ENCODE assay signal across 8 mouse cellular contexts in genomic region chr15:80083276-80083731, GRCm38 (mm10). TPM values are rescaled to one million over a fixed set of nuclear protein-coding genes. Genes with fewer than 3 reads are reported as not detected.
DNase-seq lines count a peak whose midpoint lies in the region; ATAC-seq and TF ChIP-seq lines count a peak whose summit lies in the region.

No protein-coding gene starts in this region.

- peaks cover 7% of the 10 kb centered on the region; the same call in 1 of the 2 replicates for H3K4me1 ChIP-seq in cortical plate, adult 2 months (ENCODE audit: control insufficient read depth, insufficient read depth, low read length)

- H3K27ac ChIP-seq in cortical plate, adult 2 months (ENCODE audit: insufficient read depth, low read length) = peak overlapping the region; percentile 86

- TF ChIP-seq POLR2A in cortical plate, adult 2 months (IDR thresholded peaks at IDR 0.05; ENCODE audit: extremely low read depth, insufficient read depth, low read length) = peak; percentile 100

- no peak for TF ChIP-seq CTCF in cortical plate, adult 2 months (IDR thresholded peaks at IDR 0.05; ENCODE audit: extremely low read depth, insufficient read depth, low read length)

- H3K4me3 ChIP-seq in cortical plate, adult 2 months (ENCODE audit: insufficient read depth, low read length) = peak overlapping the region; percentile 82

- peak; percentile 92 for ATAC-seq in activated CD4-positive, CD25-positive, alpha-beta regulatory T cell, adult 4 months
- ATAC-seq in megakaryocyte progenitor cell, adult 5-6 weeks (replicated peaks; ENCODE audit: poor library complexity) = peak; percentile 78

- DNase-seq in gastrocnemius, adult 8-10 months (ENCODE audit: low spot score in 2 of 2) = peak; percentile 97 to 98
- peak; percentile 100 for DNase-seq in induced T-regulatory cell, adult 2 months (ENCODE audit: low read depth)
- DNase-seq in left cerebral cortex, adult 9 months (ENCODE audit: low spot score in 2 of 2) = peak; percentile 97 to 99
- peak; percentile 98 for DNase-seq in right cerebral cortex, postnatal 14 days
- DNase-seq in urinary bladder, postnatal 36 days (ENCODE audit: low spot score in 2 of 2) = peak; percentile 97 to 98

RNA-seq across cellular contexts. Expression of gene Syngr1, which starts 7.8 kb away (rescaled TPM):
- polyA plus RNA-seq in activated CD4-positive, CD25-positive, alpha-beta regulatory T cell, adult 4 months (2017; shearing (Covaris generic)) = 1 to 10 TPM in 1 of 2 experiments, not detected in 1; 1.4 TPM
- 354 and 372 TPM in 2 replicates for polyA plus RNA-seq in cortical plate, adult 2 months (2012; rRNA removed)
- total RNA-seq in gastrocnemius, adult 8-10 months (2022) = 10 to 100 TPM; 54.5 to 72.8 (median 61.1) TPM
- 2.1 and 3.6 TPM in 2 replicates for total RNA-seq in megakaryocyte progenitor cell, adult 5-6 weeks (2015)
- 1.5 and 1.8 TPM in 2 replicates for total RNA-seq in megakaryocyte progenitor cell, adult 5-6 weeks (2017)

RNA-seq across cellular contexts. Expression of gene Rpl3, which starts 8.4 kb away (rescaled TPM):
- polyA plus RNA-seq in activated CD4-positive, CD25-positive, alpha-beta regulatory T cell, adult 4 months (2017; shearing (Covaris generic)) = 1,000 to 10,000 TPM; 4,172 to 4,641 TPM
- polyA plus RNA-seq in cortical plate, adult 2 months (2012; rRNA removed) = 680 and 714 TPM in 2 replicates
- total RNA-seq in gastrocnemius, adult 8-10 months (2022) = 10 to 100 TPM; 23.1 to 56.7 (median 39.7) TPM
- 2,120 and 2,179 TPM in 2 replicates for total RNA-seq in megakaryocyte progenitor cell, adult 5-6 weeks (2015)
- total RNA-seq in megakaryocyte progenitor cell, adult 5-6 weeks (2017) = 3,037 and 3,138 TPM in 2 replicates

RNA-seq across cellular contexts. Expression of gene Tab1, which starts 49.6 kb away (rescaled TPM):
- polyA plus RNA-seq in activated CD4-positive, CD25-positive, alpha-beta regulatory T cell, adult 4 months (2017; shearing (Covaris generic)) = 10 to 100 TPM; 10.7 to 14.5 TPM
- 33.6 and 33.8 TPM in 2 replicates for polyA plus RNA-seq in cortical plate, adult 2 months (2012; rRNA removed)
- 10 to 100 TPM; 11.5 to 13.6 (median 12.8) TPM for total RNA-seq in gastrocnemius, adult 8-10 months (2022)
- total RNA-seq in megakaryocyte progenitor cell, adult 5-6 weeks (2015) = 4.0 and 6.0 TPM in 2 replicates
- total RNA-seq in megakaryocyte progenitor cell, adult 5-6 weeks (2017) = 15.7 and 19.2 TPM in 2 replicates

Comparison
In these comparisons a context has a peak if more than half of its experiments do, and no peak if none do; other contexts are left out.
1. Peak in every context shown above with its lines: DNase-seq, ATAC-seq, H3K4me3 ChIP-seq and H3K27ac ChIP-seq.
2. RNA of gene Syngr1, which starts 7.8 kb away (total RNA-seq): 54.5 to 72.8 TPM in gastrocnemius, adult 8-10 months; 1.5 to 3.6 TPM in megakaryocyte progenitor cell, adult 5-6 weeks; every median in the first group is over 10 times any median in the second.
3. RNA of gene Rpl3, which starts 8.4 kb away (total RNA-seq): 2,120 to 3,138 TPM in megakaryocyte progenitor cell, adult 5-6 weeks; 23.1 to 56.7 TPM in gastrocnemius, adult 8-10 months; every median in the first group is over 10 times any median in the second.